Mouse (Mus musculus) testis, postnatal 14 days (tissue): ENCODE measurements at regions not wholly inside any gene's neighbourhood (a gene's known extent, or its start where the extent isn't known, plus 50 kb on each side); places are given as distances from the start of the nearest gene placed in this dataset.

Source experiments
- DNase-seq: peaks from one replicate; pipeline ENCODE4 v3.0.0; 2021; ENCODE audit warnings: low spot score

DNA sequence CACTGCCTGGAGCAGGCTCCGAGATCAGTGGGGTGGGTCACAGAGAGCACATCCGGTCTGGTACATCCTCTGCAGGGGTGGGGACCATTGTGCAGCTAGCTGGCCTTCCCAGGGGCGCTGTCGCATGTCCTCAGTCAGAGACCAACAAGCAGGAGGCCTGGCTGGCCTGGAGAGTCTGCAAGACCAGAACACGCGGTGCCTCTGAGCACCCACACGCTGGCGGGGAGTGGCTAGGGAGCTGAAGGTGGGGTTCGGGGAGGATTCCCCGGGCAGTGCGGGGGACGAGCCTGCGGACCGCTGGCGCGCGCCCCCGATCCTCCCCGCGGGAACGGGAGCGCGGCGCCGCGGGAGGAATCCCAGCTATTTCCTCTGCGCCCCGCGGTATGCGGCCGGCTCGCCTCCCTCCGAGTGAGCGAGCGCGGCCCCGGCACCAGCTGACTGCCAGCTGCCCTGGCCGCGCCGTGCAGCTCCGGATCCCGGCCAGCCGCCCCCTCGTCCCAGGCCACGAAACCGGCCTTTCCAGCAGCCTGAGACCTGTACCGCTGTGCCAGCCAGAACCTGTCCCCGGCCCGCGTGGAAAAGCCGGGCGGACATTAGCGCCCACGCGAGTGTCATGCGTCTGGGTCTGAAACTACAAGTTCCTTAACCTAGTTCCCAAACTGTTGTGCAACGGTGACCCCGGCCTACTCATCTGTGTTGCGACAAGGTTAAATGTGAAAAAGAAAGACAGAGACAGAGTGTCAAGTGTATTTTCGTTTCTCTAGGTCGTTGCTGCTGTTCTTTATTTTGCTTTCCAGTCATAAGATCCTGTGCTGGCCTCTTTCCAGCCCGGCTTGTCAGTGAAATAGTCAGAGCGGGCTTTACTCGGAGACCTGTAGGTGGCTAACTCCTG, 61.2 kb downstream of the Pkdcc start:
- DNase-seq: peak; percentile 44

DNA sequence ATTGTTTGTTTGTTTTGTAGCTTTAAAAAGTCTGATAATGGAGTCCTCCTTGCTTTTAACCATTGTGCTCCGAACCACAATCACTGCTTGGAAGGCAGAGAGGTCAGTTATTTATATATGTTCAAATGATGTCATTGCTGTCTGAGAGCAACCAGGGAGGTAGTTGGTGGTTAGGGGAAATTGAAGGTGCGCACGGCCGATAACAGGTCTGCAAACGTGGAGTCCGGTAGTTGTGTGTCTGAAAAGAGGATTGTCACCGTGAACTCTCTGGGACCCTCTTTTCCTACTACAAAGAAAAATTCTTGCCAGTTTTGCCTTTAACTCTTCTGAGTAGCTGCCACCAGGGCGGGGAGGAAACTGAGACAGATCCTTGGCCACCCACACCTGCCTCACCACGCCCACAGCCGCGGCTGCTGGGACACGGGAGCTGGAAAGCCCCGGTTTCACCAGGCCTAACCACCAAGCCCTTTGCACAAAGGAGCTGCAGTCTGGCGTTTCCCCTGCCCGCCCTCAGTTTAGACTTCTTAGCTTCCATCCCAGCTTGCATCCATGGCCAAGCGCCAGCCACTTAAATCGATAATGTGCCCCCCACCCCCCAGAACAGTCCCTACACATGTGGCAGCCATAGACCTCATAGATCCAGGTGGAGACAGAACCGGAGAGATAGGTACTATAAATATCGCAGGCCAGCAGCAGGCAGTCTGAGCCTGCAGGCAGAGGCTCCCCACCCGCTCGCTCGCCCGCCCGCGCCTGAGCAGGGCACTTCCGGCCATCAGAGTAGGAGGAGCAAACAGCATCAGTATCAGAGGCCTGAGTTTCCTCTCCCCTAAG, 62.2 kb downstream of the Pkdcc start:
- DNase-seq: no peak

DNA sequence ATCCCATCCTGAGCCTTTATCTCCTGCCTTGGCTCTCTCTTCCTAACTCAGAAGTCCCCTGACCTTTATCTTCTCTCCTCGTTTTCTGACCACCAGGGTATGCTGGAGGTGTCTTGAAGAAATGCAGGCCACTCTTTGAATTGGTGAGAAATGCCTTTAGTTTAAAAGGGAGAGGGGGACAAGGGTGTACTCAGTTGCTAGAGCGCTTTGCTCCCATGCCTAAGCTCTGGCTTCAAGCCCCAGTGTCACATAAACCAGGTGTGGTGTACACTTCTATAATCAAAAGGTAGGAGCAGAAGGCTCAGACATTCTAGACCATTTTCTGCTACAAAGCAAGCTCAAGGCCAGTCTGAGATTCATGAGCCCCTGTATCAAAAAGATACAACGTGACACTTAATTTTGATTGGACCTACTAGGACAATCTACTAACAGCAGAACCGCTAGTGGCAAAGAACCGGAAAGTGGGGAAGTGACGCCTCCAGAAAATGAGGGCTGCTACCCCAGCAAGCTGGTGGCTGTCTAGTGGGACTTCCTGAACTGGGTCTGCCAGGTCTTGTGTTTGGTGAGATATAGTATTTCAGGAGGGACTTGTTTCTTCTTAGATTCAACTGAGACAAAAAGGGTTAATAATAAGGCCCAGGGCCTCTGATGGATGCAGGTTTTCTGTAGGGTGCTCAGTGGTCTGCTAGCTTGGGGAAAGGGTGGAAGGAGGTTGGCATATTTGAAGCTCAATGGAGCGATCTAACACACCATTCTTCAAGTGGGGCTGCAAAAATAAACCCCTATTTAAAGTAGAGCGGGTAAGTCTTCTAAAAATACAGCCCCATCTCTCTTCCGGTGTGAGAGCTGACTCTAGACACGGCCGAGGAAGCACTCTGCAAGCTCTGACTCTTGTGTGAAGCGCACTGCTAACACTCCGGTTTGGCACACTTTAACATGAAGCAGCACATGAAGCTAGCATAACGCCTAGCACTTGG, 63.1 kb downstream of the Pkdcc start:
- no peak for DNase-seq

DNA sequence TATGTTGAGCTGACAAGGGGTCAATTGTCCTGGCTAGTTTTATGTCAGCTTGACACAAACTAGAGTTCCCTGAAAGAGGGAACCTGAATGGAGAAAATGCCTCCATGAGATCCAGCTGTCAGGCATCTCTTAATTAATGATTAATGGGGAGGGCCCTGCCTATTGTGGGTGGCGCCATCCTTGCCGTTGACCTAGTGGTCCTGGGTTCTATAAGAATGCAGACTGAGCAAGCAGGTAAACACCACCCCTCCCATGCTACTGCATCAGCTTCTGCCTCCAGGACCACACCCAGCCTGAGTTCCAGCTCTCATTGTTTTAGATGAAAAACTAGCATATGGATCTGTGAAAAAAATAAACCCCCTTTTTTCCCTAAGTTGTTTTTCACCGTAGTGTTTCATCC, 67.4 kb upstream of the Eml4 start:
- no peak for DNase-seq

DNA sequence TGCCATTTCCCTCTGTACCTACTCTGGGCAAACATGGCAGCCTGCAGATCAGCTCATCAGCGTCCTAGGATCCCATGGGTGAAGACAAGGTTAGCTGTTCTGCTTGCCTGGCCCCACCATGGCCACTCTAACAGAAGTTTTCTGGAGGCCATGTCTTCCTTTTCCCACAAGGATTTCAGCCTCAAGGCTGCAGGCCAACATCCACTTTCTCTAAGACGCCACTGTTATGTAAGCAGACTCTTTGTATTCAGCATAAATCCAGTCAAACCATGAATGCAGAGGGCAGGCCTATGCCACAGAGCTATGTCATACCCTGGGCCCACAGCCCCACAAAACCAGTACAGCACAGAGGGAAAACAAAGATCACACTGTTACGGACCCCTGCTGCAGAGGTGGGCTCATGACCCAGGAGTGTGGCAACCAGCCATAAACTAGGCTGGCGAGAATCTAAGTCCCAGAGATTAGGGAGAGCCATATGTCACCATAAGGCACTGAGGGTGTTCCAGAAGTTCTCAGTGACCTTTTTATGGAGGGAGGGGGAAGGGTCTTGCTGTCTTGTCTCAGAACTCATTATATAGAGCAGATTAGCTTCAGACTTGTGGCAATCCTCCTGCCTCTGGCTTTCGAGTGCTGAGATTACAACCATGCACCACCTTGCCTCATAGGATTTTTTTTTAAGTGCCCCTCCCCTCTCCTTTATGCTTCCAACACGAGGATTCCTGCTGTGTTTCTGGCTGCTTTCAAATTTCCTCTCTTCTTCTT, 63.2 kb upstream of the Eml4 start:
- DNase-seq: no peak

DNA sequence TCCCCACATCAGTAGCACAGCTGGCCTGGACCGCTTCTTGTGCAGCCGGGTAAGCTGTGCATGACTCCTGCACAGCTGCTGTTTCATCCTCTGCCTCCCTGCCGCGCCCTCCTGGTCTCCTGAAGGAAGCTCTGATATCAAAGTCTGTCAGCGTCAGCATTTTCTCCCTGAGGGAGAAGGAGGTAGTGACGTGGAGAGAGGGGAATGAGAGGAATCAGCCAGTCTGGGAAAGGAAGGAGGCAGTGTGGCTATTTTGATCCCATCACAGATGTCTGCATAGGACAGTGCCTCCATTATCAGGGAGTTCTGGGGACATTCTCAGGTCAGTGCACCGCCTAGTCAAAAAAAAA, 62.6 kb upstream of the Eml4 start:
- no peak for DNase-seq

DNA sequence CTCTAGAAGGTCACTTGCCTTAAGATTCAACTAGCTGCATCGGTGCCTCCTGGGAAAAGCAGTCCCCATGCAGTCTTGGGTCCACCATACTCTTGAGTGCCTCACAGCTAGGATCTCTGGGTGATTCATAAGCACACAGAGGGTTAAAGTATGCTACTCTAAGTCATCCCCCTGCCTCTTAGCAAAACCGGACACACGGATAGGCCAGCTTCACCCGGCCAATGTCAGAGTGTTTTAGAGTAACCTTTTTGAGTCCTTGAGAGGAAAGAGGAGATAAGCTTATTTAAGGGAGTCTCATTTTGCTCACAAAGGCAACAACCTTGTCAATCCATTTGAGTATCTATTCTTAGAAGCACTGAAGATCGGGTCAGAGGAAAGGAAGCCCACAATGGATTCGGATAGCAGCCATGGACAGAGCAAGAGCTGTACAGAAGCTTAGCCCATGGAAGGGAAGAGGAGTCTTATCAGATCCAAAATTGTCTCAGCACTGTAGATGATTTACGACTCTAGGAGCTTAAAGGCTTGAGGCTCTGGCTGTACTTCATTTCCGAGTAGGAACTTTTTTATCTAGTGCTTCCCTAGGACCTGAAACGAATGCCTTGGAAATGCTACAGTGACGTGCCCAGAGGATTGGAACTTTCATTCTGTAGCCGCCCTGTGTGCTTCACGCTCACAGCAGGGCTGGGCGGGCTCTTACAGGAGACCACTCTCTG, 55.0 kb upstream of the Eml4 start:
- DNase-seq: no peak

DNA sequence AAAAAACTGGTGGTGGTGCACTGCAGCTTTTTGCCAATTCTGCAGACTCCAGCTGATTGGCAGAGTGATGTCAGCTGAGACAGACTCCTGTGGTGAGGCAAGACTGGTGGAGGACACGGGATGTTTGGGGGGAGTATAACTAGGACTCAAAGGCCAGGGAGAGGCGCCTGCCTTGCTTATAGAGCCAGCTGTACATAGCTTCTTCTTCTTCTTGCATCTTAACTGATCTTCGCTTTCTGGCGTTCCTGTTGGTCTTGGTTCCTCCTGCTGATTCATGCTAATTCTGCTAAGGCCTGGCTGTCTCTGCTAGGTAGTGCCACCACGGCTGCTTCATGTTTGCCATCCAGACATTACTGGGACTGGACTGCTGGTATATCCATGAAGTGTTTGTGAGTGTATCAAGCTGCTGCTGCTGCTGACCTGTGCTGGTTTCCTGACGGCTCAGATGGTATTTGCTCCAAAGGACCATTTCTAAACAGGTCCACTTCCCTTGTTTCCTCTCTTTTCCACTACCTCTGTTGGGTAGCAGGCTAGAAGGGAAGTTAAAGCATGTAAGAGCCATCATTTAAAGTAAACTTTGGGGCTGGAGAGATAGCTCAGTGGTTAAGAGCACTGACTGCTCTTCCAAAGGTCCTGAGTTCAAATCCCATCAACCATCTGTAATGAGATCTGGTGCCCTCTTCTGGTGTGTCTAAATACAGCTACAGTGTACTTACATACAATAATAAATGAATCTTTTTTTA, 53.2 kb upstream of the Eml4 start:
- DNase-seq: no peak
